Mouse (Mus musculus) kidney, embryonic 16.5 days (tissue): ENCODE measurements around the gene 1700040F15Rik. TPM values are rescaled to one million over a fixed set of nuclear protein-coding genes. Genes with fewer than 3 reads are reported as not detected.
"Not testable (repeated sequence)": the region's sequence is repeated elsewhere in the genome, so short reads cannot be mapped to it uniquely, and the experiment has no call there.

Experiments
- ATAC-seq: fragments of 200-750 bp; cut with Nextera tagmentation; 2 replicates; pipeline ENCODE4 v1.8.0; 2017; ENCODE audit warnings: moderate TSS enrichment; ENCODE audit not compliant: low FRiP score, low TSS enrichment
- H3K27ac ChIP-seq: fragments of 300-500 bp; sonication (generic); 2 replicates; pipeline ENCODE4 v1.5.1; 2014; ENCODE audit warnings: low read length
- H3K27me3 ChIP-seq: fragments of 300-500 bp; sonication (generic); 2 replicates; pipeline ENCODE4 v1.6.1; 2014; ENCODE audit warnings: low read length, control low read depth, mixed read lengths; ENCODE audit not compliant: insufficient read depth
- H3K36me3 ChIP-seq: fragments of 300-500 bp; sonication (generic); 2 replicates; pipeline ENCODE4 v1.6.1; 2014; ENCODE audit warnings: low read length, control low read depth, mixed read lengths; ENCODE audit not compliant: insufficient read depth
- H3K4me1 ChIP-seq: fragments of 300-500 bp; sonication (generic); 2 replicates; pipeline ENCODE4 v1.6.1; 2014; ENCODE audit warnings: low read length, control low read depth, mixed read lengths; ENCODE audit not compliant: insufficient read depth
- H3K4me2 ChIP-seq: fragments of 300-500 bp; sonication (generic); replicated peaks from 2 replicates; pipeline ENCODE4 v1.6.1; 2014; ENCODE audit warnings: low read depth, low read length
- H3K4me3 ChIP-seq: fragments of 300-500 bp; sonication (generic); 2 replicates; pipeline ENCODE4 v1.5.1; 2014; ENCODE audit warnings: mild to moderate bottlenecking, low read length
- H3K9ac ChIP-seq: fragments of 300-500 bp; sonication (generic); replicated peaks from 2 replicates; pipeline ENCODE4 v1.6.1; 2014; ENCODE audit warnings: low read length
- H3K9me3 ChIP-seq: fragments of 300-500 bp; sonication (generic); 2 replicates; pipeline ENCODE4 v1.6.1; 2016; ENCODE audit warnings: low read length, control low read depth
- WGBS: fragments of 180-500 bp; shearing (Covaris S2); extraction: QIAGEN DNeasy Blood & Tissue Kit; methylation state at CpG from one replicate; pipeline ENCODE4 v1.1.7; 2014; 5-methylcytosine and 5-hydroxymethylcytosine counted together
- polyA plus RNA-seq: library from polyadenylated mRNA; unstranded; fragments of >200 nt; fragmentation: Nextera tagmentation; extraction: Ambion mirVana; gene quantifications from 2 replicates; pipeline ENCODE4 v1.2.1, GENCODE M21; 2015

Gene 1700040F15Rik
- polyA plus RNA-seq: not detected in 2 replicates

DNA sequence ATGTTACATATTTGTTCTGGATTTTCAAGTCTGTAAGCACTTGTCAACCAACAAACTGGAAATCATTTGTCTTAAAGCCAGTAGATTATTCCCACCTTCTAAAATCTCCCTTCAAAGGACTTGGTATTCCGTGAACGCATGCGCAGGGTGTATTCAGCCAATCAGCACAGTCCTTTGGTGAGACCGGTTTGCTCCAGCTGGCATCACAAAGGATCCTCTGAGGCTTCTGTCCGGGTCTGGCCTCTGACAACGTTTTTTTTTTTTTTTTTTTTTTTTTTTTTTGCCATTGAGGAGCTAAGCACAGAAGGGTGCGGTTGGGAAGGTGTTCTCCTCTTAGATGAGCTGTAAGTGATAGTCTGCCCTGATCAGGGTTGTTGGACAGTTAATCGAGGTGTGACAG, at the start of gene 1700040F15Rik:
Gene 1700040F15Rik (plus strand): TSS at position 301 of the 400 bp plus-strand sequence.
- H3K4me3 ChIP-seq, H3K9me3 ChIP-seq, ATAC-seq, H3K9ac ChIP-seq, H3K4me2 ChIP-seq, H3K36me3 ChIP-seq, H3K27ac ChIP-seq, H3K4me1 ChIP-seq, H3K27me3 ChIP-seq: not testable (repeated sequence)
- WGBS: no CpG with 5 or more reads among the region's 8 CpGs
